Mouse (Mus musculus): Measurements from ENCODE around the gene Myod1. TPM values are rescaled to one million over a fixed set of nuclear protein-coding genes. Genes with fewer than 3 reads are reported as not detected.

The Myod1 gene
- total RNA-seq (2021): not detected
- long read RNA-seq, experiment 1: 0 reads
- long read RNA-seq, experiment 2: 0 reads

DNA sequence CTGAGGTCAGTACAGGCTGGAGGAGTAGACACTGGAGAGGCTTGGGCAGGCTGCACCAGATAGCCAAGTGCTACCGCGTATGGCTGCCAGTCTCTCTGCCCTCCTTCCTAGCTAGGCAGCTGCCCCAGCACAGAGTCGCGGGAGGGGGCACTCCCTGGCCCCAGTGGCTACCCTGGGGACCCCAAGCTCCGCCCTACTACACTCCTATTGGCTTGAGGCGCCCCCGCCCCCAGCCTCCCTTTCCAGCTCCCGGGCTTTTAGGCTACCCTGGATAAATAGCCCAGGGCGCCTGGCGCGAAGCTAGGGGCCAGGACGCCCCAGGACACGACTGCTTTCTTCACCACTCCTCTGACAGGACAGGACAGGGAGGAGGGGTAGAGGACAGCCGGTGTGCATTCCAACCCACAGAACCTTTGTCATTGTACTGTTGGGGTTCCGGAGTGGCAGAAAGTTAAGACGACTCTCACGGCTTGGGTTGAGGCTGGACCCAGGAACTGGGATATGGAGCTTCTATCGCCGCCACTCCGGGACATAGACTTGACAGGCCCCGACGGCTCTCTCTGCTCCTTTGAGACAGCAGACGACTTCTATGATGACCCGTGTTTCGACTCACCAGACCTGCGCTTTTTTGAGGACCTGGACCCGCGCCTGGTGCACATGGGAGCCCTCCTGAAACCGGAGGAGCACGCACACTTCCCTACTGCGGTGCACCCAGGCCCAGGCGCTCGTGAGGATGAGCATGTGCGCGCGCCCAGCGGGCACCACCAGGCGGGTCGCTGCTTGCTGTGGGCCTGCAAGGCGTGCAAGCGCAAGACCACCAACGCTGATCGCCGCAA lies at the start of gene Myod1:
Myod1 (plus strand) TSS at position 303 of the 836 bp plus-strand sequence.
- DNase-seq (ENCODE audit: low spot score in 2 of 2): no peak

DNA sequence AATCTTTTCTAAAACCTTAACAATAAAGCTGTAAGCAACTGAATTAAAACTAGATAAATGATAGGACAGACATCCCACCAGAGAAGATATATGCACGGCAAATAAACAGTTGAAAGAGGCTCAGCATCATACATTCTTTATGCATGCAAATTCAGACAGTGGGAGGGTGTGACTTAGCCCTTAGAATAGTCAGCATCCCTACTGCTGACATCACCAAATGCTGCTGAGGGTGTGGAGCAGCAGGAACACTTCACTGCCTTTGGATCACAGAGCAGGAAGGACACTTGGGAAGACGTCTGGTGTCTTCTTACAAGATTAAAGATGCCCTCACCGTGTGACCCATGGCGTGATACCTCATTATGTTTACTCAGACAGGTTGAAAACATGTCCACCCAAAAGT lies 48.4 kb upstream of the Myod1 start:
- no peak for DNase-seq (ENCODE audit: low spot score in 2 of 2)

DNA sequence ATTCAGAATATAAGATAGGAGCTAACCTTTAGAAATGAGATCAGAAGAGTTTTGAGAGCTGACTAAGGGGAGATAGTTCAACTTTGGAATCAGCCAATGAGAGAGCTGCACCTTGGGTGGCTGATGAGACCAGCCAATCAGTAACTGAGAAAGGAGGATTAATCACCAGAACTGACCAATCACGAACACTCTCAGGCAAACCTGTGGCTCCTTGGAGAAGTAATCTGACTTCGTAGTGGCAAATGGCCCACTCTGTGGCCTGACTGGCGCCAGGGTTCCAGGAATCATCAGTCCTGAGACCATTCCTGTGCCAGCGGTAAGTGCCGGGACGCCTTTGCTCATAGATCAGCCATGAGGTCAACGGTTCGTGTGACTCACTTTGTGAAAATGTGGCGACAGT lies 38.9 kb upstream of the Myod1 start:
- DNase-seq (ENCODE audit: low spot score in 2 of 2): no peak

DNA sequence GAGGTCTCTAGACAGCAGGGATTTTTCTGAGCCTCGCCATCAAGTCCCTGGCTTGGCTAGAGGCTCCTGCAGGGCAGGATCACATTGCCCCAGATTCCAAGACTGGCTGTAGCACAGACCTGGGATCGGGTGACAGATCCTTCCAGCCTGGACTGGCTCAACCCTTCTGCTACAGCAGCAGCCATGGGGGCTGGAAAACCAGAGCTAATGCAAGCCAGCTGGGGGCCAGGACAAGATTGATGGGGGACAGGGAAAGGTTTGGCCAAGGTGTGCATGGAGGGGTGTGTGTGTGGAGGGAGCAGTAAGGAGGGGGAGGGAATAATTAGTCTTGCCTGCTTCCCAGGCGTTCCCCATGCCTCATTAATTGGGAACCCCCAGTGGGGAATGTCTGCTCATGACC lies 36.5 kb upstream of the Myod1 start:
- DNase-seq (ENCODE audit: low spot score in 2 of 2): no peak

DNA sequence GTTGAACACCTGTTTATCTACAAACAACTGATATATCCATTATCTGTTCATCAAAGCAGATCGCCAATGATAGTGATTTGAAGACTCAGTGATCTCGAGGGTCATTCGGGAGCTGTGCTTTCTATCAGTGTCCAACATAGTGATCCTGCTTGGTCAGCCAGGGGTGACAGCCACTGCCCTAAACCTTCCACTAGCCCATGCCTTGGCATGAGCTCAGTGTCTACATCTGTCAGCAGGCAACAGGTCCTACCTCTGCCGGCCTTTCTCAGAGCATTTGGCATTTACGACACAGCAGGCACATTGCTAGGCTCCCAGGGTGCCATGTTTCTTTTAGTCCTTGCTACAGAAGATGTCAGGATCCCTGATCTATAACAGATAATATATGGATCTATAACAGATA lies 36.0 kb upstream of the Myod1 start:
- DNase-seq (ENCODE audit: low spot score in 2 of 2): no peak

DNA sequence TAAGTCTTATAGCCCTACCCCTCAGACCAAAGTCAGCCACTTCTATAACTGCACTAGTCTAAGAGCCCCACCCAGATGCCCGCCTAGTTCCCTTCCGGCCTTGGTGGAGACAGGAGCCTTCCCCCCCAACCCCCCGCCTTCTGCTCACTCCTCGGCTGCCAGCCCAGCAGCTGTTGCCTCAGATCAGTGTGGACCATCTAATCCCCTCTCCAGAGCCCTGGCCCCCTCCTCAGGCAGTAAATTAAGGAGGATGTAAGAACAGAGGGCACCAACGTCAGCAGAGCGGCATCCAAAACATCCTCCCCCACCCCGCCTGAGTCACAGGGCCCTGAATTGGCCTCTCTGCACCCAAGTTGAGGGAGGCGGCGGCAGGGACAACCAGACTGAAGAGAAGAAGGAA lies 34.8 kb upstream of the Myod1 start:
- DNase-seq (ENCODE audit: low spot score in 2 of 2): no peak

DNA sequence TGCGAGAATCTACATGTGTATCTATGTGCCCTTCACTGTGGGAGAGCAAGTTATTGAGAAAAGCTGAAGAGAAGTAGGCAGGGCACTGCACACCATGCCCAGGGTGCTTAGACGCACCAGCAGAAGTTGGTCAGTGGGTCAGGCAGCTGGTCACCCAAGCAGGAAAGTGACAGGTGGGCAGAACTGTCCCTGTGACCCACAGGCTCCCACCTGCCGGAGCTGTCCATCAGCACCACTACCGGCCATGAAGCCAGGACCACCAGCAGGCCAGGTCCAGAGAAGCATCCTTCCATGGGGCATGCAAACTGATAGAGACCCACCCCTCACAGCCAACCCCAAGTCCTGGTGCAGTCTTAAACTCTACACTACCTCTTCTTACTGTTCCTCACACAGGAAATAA lies 28.6 kb upstream of the Myod1 start:
- DNase-seq (ENCODE audit: low spot score in 2 of 2): no peak

DNA sequence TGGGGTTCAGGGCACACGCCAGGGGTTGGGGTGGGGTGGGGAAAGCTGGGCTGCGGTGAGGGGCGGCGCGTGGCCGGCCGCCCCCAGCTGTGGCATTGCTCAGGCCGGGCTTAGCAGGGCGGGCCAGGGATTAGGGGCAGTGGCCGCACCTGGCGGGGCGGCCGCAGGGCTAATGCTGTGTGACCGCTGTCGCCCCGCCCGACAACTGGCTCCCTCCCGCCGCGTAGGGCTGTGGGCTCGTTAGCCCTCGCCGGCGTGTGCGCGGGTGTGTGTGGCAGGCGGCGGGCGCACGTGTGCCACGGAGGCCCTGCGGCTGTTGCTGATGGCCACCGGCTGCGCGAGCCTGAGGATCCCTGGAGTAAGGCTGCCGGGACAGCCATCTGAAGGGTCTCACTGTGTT lies 27.5 kb upstream of the Myod1 start:
- DNase-seq (ENCODE audit: low spot score in 2 of 2): no peak

DNA sequence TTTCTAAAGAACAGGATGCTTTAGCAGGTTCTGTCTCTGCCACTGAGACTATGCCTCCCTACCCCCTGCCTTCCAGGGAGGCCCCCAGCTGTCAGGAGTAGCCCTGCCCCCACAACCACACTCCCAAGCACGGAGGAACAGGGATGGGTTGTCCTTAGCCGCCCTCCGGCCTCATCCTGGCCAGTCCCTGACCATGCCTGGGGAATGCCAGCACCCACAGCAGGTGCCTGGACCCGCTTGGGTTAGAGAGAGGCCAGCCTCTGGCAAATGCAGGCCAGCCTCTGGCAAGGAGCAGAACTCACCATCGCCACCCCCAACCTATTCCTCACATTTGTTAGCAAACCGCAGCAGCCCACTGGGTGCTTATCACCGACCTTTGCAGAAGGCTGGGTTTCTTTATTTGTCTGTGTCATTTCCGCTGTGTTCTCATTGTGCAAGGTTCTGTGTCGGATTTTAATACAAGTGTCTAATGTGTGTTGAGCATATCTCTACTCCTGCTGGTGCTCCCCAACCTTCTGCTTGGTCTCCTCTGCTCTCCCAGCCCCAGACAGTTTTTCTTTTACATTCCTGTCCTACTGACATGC lies 26.1 kb upstream of the Myod1 start:
- no peak for DNase-seq (ENCODE audit: low spot score in 2 of 2)

DNA sequence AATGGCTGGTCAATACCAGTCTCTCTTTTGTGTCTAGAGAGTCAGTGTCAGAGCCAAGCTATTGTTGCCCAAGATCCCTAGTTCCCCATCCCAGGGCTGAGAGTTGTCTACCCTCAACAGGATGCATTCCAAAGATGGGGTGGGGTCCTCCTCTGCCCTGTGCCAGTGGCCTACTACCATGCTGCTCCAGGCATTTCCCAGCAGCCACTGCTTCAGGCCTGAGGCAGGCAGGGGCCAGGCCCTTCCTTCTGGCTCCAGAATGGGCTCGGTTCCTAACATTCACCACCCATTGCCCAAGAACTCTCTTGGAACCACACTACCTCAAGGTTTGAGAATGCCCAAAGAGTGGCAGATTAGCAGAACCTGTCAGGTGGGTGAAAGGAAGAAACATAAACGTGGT lies 23.5 kb upstream of the Myod1 start:
- DNase-seq (ENCODE audit: low spot score in 2 of 2): no peak

DNA sequence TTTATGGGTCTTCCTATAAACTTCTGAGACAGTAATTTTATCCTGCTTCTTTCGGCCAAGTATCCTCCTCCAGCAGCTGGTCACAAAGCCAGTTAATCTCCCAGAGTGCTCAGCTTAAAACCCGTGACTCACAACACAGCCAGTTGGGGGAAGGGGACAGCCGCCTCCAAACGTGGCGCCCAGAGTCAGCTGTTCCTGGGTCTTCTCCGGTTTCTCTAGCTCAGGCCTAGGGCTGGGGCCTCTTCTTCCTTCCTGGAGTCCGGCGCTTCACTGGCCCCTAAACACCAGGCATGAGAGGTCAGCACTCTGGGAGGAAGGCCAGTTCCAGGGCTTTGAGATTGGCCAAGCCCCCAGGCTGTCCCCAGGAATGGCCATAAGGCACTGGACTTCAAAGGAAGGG lies 23.1 kb upstream of the Myod1 start:
- no peak for DNase-seq (ENCODE audit: low spot score in 2 of 2)

DNA sequence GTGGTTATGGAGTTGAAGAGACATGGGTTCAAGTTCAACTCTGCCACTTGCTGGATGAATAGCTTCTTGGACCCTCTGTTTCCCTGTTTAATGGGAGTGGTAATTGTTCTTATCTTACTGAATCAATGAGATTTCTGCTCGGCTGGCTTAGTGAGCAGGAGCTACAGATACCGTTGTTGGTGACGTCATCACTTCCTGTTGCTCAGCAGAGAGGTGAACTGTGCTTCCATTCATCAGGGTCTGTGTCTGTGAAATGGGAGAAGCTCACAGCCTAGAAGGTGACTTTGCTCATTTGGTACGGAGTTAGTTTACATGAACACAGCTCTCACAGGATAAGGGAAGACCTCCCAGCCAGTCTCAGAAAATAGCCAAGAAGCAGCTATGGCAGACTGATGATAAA lies 22.4 kb upstream of the Myod1 start:
- no peak for DNase-seq (ENCODE audit: low spot score in 2 of 2)

DNA sequence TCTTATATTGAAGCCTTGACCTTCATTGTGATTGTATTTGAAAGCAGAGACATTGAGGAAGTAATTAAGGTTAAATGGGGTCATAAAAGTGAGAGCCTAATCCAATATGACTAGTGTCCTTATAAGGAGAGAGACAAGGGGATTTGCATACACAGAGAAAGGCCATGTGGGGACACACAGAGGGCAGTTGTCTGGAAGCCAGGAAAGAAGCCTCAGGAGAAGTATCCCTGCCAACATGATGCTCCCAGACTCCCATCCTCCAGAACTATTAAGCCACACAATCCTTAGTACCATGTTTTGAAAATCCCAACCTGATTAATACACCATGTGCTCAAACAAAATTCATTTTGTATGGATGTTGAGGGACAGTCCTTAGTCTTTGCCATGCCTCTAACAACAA lies 14.5 kb upstream of the Myod1 start:
- no peak for DNase-seq (ENCODE audit: low spot score in 2 of 2)

DNA sequence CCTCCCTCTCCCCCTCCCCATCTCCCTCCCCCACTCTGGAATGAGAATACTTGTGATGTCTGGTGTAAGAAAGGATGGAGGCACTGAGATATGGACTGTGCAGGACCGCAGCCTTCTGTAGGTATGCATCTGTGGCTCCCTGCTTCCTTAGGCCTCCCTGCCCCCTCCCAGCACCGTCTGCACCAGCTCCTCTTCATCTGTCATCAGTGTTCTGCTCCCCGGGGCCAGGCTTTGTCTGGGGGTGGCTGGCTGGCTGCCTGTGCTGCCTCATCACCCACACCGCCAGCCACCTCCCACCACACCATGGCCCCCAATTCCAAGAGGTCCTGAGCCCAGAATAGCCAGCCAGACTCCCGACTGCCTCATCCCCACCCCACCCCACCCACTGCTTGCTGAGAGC lies 12.1 kb upstream of the Myod1 start:
- DNase-seq (ENCODE audit: low spot score in 2 of 2): no peak

DNA sequence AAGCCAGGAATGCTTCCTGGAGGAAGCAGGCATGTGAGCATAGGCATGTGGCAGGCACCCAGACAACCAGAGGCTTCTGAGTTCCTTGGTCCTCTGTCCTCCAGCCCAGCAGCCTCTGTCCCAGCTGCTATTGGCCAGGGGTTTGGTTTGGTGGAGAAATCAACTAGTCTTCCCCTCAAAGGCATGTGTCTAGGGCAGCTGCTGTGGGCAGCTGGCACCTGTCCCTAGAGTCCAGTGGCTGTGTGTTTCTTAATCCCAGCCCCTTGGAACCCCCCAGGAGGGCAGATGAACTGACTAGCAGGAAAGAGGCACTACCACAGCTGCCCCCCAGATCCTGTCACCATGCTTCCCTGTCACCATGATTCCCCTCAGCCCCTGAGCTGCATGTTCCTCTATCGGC lies 10.5 kb upstream of the Myod1 start:
- no peak for DNase-seq (ENCODE audit: low spot score in 2 of 2)

DNA sequence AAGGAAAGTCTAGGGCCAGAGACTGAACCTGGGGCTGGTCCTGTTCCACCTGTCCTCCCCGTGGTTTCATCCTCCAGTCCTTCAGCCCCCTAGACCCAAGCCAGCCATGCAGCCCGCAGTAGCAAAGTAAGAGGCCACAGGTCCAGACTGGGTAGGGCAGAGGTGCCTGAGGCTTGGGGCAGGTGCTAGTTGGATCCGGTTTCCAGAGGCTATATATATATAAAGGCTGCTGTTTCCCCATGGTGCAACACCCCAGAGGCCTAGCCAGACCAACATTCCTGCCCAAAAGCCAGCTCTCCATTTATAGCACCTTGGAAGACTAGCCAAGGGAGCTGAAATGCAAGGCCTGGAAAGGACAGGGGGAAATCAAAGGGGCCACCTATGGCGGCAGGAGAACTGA lies 5.2 kb upstream of the Myod1 start:
- DNase-seq (ENCODE audit: low spot score in 2 of 2): no peak

DNA sequence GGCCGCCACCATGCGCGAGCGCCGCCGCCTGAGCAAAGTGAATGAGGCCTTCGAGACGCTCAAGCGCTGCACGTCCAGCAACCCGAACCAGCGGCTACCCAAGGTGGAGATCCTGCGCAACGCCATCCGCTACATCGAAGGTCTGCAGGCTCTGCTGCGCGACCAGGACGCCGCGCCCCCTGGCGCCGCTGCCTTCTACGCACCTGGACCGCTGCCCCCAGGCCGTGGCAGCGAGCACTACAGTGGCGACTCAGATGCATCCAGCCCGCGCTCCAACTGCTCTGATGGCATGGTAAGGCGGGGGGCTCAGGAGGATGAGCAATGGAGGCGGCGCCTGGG lies 703 bp downstream of the Myod1 start:
- DNase-seq (ENCODE audit: low spot score in 2 of 2): no peak

DNA sequence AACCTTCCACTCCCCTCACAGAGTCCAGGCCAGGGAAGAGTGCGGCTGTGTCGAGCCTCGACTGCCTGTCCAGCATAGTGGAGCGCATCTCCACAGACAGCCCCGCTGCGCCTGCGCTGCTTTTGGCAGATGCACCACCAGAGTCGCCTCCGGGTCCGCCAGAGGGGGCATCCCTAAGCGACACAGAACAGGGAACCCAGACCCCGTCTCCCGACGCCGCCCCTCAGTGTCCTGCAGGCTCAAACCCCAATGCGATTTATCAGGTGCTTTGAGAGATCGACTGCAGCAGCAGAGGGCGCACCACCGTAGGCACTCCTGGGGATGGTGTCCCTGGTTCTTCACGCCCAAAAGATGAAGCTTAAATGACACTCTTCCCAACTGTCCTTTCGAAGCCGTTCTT lies 1.8 kb downstream of the Myod1 start:
- DNase-seq (ENCODE audit: low spot score in 2 of 2): no peak

DNA sequence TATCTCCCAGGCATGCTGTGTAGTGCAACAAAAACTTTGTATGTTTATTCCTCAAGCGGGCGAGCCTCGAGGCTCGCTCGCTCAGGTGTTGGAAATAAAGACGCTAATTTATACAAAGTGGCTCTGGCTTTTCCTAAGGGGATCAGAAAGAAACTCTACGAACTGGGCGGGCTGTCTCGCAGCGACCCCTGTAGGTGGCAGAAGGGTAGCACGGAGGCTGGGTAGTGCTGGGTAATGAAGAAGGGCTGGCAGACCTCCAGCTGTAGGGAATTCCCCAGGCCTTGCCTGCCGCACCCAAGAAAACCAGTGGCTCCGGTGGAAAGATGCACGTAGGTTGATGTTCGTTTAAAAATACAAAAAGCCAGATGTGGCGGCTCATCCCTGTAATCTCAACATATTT lies 2.7 kb downstream of the Myod1 start:
- peak; percentile 32 to 42 for DNase-seq (ENCODE audit: low spot score in 2 of 2)

DNA sequence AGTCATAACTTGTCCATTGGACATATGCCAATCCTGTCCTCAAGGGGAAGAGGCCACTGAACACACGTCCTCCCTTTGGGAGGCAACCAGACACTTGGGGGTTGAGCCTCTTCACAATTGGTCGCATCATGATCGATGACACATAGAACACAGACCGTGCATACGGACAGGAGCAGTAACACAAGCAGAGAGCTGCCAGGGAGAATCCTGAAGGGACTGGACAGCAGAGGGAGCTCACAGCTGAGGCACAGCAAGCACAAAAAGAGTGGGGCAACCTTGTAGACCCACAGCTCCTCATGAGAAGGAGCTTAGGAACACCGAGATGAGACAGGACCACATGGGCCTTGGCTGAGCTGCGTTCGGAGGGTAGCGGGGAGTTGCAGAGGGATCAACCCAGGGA lies 4.4 kb downstream of the Myod1 start:
- DNase-seq (ENCODE audit: low spot score in 2 of 2): no peak

DNA sequence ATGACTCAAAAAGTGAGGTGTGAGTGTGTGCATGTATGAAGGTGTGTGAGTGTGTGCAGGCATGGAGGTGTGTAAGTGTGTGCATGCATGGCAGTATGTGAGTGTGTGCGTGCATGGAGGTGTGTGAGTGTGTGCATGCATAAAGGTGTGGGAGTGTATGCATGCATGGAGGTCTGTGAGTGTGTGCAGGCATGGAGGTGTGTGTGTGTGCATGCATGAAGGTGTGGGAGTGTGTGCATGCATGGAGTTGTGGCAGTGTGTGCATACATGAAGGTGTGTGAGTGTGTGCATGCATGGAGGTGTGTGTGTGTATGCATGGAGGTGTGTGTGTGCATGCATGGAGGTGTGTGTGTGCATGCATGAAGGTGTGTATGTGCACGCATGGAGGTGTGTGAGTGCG lies 11.2 kb downstream of the Myod1 start:
- DNase-seq (ENCODE audit: low spot score in 2 of 2): no peak

DNA sequence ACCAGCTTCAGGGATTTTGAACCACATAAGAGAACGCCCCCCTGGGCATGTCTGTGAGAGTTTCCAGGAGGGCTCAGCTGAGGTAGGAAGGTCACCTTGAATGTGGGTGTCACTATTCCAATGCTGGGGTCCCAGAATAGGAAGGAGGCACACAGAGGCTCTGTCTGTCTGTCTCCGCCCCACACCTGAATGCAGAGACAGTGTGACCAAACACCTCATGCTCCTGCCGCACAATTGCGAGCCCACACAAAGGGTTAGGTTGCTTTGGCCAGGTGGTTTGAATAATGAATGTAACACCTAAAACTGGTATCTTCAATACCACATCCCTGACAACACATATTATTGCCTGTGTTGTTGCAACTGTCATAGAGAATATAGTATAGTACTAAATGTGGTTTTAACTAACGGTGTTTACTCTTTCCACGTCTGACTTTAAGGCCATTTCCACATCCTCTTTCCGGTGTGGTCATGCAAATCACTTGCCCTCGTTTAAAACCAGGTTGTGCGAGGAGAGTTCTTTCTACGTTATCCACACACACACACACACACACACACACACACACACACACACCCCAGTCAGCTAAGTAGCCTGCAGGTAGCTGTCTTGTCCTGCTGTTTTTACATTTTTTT lies 13.3 kb downstream of the Myod1 start:
- DNase-seq (ENCODE audit: low spot score in 2 of 2): no peak

DNA sequence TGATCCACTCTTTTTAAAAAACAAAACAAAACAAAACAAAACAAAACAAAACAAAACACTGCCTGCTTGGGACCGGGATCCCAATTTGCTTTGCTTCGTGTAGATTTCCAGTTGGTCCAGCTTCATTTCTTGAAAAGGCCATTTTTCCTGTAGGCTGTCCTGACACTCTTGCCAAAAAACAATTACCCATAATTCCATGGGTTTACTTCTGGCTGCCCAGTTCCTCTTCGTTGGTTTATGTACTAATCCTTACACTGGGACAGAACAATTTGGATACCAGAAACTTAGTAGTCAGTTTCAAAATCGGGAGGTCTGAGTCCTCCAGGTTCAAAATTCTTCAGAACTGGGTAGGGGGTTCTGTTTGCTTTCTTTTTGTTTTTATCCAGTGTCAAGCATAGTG lies 14.0 kb downstream of the Myod1 start:
- no peak for DNase-seq (ENCODE audit: low spot score in 2 of 2)

All from adrenal gland, adult 18-20 months (tissue).